Mouse (Mus musculus): Measurements from ENCODE around the gene AI481877. TPM values are rescaled to one million over a fixed set of nuclear protein-coding genes. Genes with fewer than 3 reads are reported as not detected.
"Not testable (repeated sequence)": the region's sequence is repeated elsewhere in the genome, so short reads cannot be mapped to it uniquely, and the experiment has no call there.

The AI481877 gene
- polyA plus RNA-seq (2016; fragmentation: Nextera tagmentation; extraction: Ambion mirVana): not detected in 2 replicates

GRCm38 (mm10) chr4:59138507-59139033, at the start of gene AI481877:
Gene AI481877, minus strand, starts transcription at chr4:59138983.
- not testable (repeated sequence) for H3K9me3 ChIP-seq (replicated peaks); H3K36me3 ChIP-seq
- WGBS: 90% methylated on average over 4 of the region's 6 CpGs

GRCm38 (mm10) chr4:59188474-59188801, 49.7 kb upstream of the AI481877 start:
- Histone ChIP-seq H3K4me1 (peaks cover 11% of the 10 kb centered on the region), H3K27me3 (ENCODE audit: low read depth, poor library complexity, severe bottlenecking) (no peaks in the 10 kb centered on the region), H3K4me3 (peak overlapping the region; percentile 86), H3K9me3 (replicated peaks) (no peaks in the 10 kb centered on the region), H3K36me3 (0 out of 2 replicates have a peak, but pooled peaks cover 2% of the 10 kb centered on the region), H3K27ac (replicated peaks) (peak overlapping the region; percentile 96)
- 27% methylated on average over 4 of the region's 4 CpGs for WGBS
- DNase-seq (ENCODE audit: low spot score): no peak

More at GRCm38 (mm10) chr4:59138507-59139033, at the start of gene AI481877:
- not testable (repeated sequence) for H3K4me1 ChIP-seq; DNase-seq (ENCODE audit: low spot score); H3K27ac ChIP-seq (replicated peaks); H3K27me3 ChIP-seq (ENCODE audit: low read depth, poor library complexity, severe bottlenecking); H3K4me3 ChIP-seq

- Histone ChIP-seq H3K36me3 (0 out of 2 replicates have a peak, but pooled peaks cover 2% of the 10 kb centered on the region), H3K4me3 (no peak overlapping the region), H3K9me3 (replicated peaks) (no peaks in the 10 kb centered on the region), H3K4me1 (peaks cover 11% of the 10 kb centered on the region), H3K27ac (replicated peaks) (no peak overlapping the region), H3K27me3 (ENCODE audit: low read depth, poor library complexity, severe bottlenecking) (no peaks in the 10 kb centered on the region)
- peak; percentile 57 for DNase-seq (ENCODE audit: low spot score)
- 25% methylated on average over 3 of the region's 3 CpGs for WGBS
Observed at GRCm38 (mm10) chr4:59187289-59187688, 48.5 kb upstream of the AI481877 start.

GRCm38 (mm10) chr4:59185671-59186070, 46.9 kb upstream of the AI481877 start:
- WGBS: 66% methylated on average over 3 of the region's 3 CpGs

GRCm38 (mm10) chr4:59181320-59182271, 42.8 kb upstream of the AI481877 start:
- Histone ChIP-seq H3K9me3 (replicated peaks) (no peaks in the 10 kb centered on the region), H3K4me1 (peaks cover 5% of the 10 kb centered on the region; the same call in 1 of the 2 replicates), H3K27ac (replicated peaks) (no peak overlapping the region), H3K4me3 (no peak overlapping the region), H3K36me3 (no peaks in the 10 kb centered on the region), H3K27me3 (ENCODE audit: low read depth, poor library complexity, severe bottlenecking) (no peaks in the 10 kb centered on the region)
- DNase-seq (ENCODE audit: low spot score): no peak
- WGBS: 54% methylated on average over 5 of the region's 5 CpGs

More at GRCm38 (mm10) chr4:59185671-59186070, 46.9 kb upstream of the AI481877 start:
- no peaks in the 10 kb centered on the region for H3K9me3 ChIP-seq (replicated peaks)
- no peak overlapping the region for H3K27ac ChIP-seq (replicated peaks)
- no peaks in the 10 kb centered on the region for H3K27me3 ChIP-seq (ENCODE audit: low read depth, poor library complexity, severe bottlenecking)
- no peak for DNase-seq (ENCODE audit: low spot score)
- H3K36me3 ChIP-seq: no peaks in the 10 kb centered on the region
- H3K4me3 ChIP-seq: no peak overlapping the region
- H3K4me1 ChIP-seq: peaks cover 13% of the 10 kb centered on the region

- Histone ChIP-seq H3K9me3 (replicated peaks) (no peaks in the 10 kb centered on the region), H3K36me3 (no peaks in the 10 kb centered on the region), H3K27me3 (ENCODE audit: low read depth, poor library complexity, severe bottlenecking) (no peaks in the 10 kb centered on the region), H3K4me1 (peaks cover 9% of the 10 kb centered on the region; the same call in 1 of the 2 replicates), H3K27ac (replicated peaks) (no peak overlapping the region), H3K4me3 (no peak overlapping the region)
- no peak for DNase-seq (ENCODE audit: low spot score)
- WGBS: 95% methylated on average over 2 of the region's 2 CpGs
Observed at GRCm38 (mm10) chr4:59177566-59177965, 38.8 kb upstream of the AI481877 start.

GRCm38 (mm10) chr4:59175929-59176328, 37.1 kb upstream of the AI481877 start:
- no peak overlapping the region for H3K4me3 ChIP-seq
- DNase-seq (ENCODE audit: low spot score): no peak
- no peak overlapping the region for H3K27ac ChIP-seq (replicated peaks)
- no peaks in the 10 kb centered on the region for H3K27me3 ChIP-seq (ENCODE audit: low read depth, poor library complexity, severe bottlenecking)
- H3K9me3 ChIP-seq (replicated peaks): no peaks in the 10 kb centered on the region
- WGBS: 76% methylated on average over 6 of the region's 6 CpGs
- H3K36me3 ChIP-seq: no peaks in the 10 kb centered on the region
- peaks cover 6% of the 10 kb centered on the region; the same call in 1 of the 2 replicates for H3K4me1 ChIP-seq

GRCm38 (mm10) chr4:59175003-59175402, 36.2 kb upstream of the AI481877 start:
- Histone ChIP-seq H3K4me1 (peaks cover 6% of the 10 kb centered on the region; the same call in 1 of the 2 replicates), H3K36me3 (no peaks in the 10 kb centered on the region), H3K4me3 (no peak overlapping the region), H3K27me3 (ENCODE audit: low read depth, poor library complexity, severe bottlenecking) (no peaks in the 10 kb centered on the region), H3K27ac (replicated peaks) (no peak overlapping the region), H3K9me3 (replicated peaks) (no peaks in the 10 kb centered on the region)
- DNase-seq (ENCODE audit: low spot score): no peak
- 77% methylated on average over 4 of the region's 4 CpGs for WGBS

GRCm38 (mm10) chr4:59173181-59173922, 34.6 kb upstream of the AI481877 start:
- Histone ChIP-seq H3K4me1 (peaks cover 6% of the 10 kb centered on the region; the same call in 1 of the 2 replicates), H3K4me3 (no peak overlapping the region), H3K36me3 (no peaks in the 10 kb centered on the region), H3K27me3 (ENCODE audit: low read depth, poor library complexity, severe bottlenecking) (no peaks in the 10 kb centered on the region), H3K9me3 (replicated peaks) (no peaks in the 10 kb centered on the region), H3K27ac (replicated peaks) (no peak overlapping the region)
- 83% methylated on average over 2 of the region's 2 CpGs for WGBS
- DNase-seq (ENCODE audit: low spot score): no peak

- Histone ChIP-seq H3K4me1 (peaks cover 6% of the 10 kb centered on the region; the same call in 1 of the 2 replicates), H3K9me3 (replicated peaks) (no peaks in the 10 kb centered on the region), H3K36me3 (no peaks in the 10 kb centered on the region), H3K4me3 (no peak overlapping the region), H3K27ac (replicated peaks) (no peak overlapping the region), H3K27me3 (ENCODE audit: low read depth, poor library complexity, severe bottlenecking) (no peaks in the 10 kb centered on the region)
- WGBS: 42% methylated on average over 2 of the region's 2 CpGs
- no peak for DNase-seq (ENCODE audit: low spot score)
Observed at GRCm38 (mm10) chr4:59172616-59173015, 33.8 kb upstream of the AI481877 start.

- H3K36me3 ChIP-seq: no peaks in the 10 kb centered on the region
- H3K27ac ChIP-seq (replicated peaks): no peak overlapping the region
- no peaks in the 10 kb centered on the region for H3K27me3 ChIP-seq (ENCODE audit: low read depth, poor library complexity, severe bottlenecking)
- H3K4me3 ChIP-seq: no peak overlapping the region
- peaks cover 6% of the 10 kb centered on the region; the same call in 1 of the 2 replicates for H3K4me1 ChIP-seq
- H3K9me3 ChIP-seq (replicated peaks): no peaks in the 10 kb centered on the region
- DNase-seq (ENCODE audit: low spot score): no peak
- 83% methylated on average over 5 of the region's 5 CpGs for WGBS
Observed at GRCm38 (mm10) chr4:59169981-59170380, 31.2 kb upstream of the AI481877 start.

- WGBS: 93% methylated on average over 2 of the region's 2 CpGs
- no peaks in the 10 kb centered on the region for H3K27me3 ChIP-seq (ENCODE audit: low read depth, poor library complexity, severe bottlenecking)
- no peaks in the 10 kb centered on the region for H3K4me1 ChIP-seq
- no peak overlapping the region for H3K4me3 ChIP-seq
- no peaks in the 10 kb centered on the region for H3K9me3 ChIP-seq (replicated peaks)
- no peak for DNase-seq (ENCODE audit: low spot score)
- no peak overlapping the region for H3K27ac ChIP-seq (replicated peaks)
- no peaks in the 10 kb centered on the region for H3K36me3 ChIP-seq
Observed at GRCm38 (mm10) chr4:59167251-59167847, 28.6 kb upstream of the AI481877 start.
